Mouse (Mus musculus): ENCODE measurements around the gene Rbfox2.

The Rbfox2 gene

GRCm38 (mm10) chr15:77138282-77138681 is 168.5 kb downstream of the Rbfox2 start:
- no peak for DNase-seq

- DNase-seq, result no peak
These were observed 172.3 kb downstream of the Rbfox2 start for GRCm38 (mm10) chr15:77134483-77134882.

DNA sequence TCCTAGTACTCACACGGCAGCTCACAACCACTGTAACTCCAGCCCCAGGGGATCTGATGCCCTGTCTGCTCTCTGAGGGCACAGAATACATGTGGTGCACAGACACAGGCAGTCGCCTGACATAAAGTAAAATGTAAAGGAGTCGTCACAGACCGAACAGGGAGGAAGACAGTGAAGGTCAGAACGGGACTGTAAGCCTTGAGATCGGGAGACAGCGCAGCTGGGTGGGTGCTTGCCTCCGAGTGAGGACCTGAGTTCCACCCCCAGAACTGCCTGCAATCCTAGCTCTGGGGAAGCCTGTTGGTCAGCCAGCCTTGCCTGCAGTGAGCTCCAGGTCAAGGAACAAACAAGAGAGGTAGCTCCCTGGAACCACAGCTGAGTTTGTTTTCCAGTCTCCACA is 177.7 kb downstream of the Rbfox2 start:
- no peak for DNase-seq

DNA sequence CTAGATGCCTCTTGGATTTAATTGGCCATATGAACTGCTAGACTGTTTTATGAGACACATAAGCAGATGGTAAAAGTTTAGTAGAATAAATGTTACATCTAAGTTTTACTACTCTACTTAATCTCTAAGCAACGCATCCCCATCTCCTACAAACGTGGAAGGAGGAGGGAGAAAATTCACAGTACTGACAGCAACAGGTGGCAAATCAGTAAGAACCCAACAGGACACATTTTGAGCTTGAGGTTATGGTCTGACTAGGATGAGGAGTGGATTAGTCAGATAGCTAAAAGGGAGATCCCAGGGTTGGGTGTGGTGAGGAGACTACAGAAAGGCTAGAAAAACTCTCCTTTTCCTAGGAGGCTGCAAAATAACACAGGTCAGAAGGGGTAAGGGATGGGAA is 179.1 kb downstream of the Rbfox2 start:
- no peak for DNase-seq

DNA sequence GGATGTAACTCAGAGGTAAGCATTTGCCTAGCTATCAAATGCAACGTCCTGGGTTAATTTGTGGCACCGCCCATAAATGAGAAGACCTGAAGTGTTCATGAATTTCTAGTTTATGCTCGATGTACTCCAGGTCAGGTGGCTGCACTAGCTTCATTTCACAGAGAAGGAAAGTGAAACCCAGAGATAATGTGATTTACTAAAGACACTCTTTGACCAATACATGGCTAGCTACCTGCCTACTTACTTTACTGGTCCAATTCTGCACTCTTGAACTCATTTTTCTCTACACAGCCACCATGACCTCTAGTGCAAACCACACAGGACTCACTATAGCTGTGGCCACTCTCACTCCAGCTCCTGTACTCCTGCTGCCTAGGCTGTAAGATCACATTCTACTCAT is 180.1 kb downstream of the Rbfox2 start:
- DNase-seq, result no peak

DNA sequence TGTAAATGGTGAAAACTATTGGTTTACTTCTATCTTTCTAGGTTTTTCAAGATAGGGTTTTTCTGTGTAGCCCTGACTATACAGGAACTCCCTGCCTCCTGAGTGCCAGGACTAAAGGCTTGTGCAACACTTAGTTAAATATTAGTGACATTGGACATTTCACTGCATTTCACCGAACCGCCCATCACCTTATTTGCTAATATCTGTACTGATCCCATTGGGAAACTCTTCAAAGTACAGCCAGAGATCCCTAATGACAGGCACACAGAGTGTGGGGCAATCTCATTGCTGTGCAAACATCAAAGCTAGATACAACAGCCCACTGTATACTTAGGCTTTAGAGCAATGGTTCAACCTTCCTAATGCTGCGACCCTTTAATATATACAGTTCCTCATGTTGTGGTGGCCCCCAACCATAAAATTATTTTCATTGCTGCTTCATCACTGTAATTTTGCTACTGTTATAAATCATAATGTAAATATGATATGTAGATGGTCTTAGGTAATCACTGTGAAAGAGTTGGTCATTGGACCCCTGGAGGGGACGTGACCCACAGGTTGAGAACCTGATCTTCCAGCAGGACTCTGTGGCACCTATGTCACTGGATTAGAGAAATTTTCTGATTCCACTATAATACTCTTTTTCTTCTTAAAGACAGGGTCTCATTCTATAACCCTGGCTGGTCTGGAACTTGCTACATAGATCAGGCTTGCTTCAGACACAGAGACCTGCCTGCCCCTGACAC is 182.3 kb downstream of the Rbfox2 start:
- DNase-seq, result no peak

DNA sequence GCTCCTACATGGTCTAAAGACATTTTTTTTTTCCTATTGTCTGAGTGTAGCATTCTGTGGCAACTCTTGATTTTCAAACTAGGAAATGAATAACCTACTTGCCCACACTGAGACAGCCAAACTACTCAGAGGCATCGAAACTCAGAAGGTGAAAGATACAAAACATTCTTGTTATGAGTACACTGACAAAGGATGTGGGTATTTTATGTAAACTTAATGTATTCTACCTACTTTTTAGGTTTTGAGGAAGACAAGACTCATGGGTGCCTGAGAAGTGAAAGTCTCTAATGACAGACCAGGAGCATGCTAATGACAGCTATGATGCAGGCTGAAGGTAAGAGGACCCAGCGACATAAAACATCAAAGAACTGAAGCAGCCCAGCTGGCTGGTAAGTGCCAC is 184.0 kb downstream of the Rbfox2 start:
- no peak for DNase-seq

DNA sequence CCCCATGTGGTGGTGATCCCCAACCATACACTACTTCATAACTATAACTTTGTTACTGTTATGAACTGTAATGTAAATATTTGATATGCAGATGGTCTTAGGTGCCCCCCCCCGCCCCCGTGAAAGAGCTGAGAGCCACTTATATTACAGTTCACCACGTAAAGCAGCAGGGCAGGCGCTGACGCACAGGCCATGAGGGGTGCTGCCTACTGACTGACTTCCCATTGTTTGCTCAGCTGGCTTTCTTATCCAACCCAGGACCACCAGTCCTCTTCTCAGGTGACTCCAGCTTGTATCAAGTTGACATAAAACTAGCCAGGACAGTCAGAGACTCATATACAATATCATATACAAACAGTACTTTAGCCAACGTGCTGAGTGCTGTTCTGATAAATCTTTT is 184.6 kb downstream of the Rbfox2 start:
- no peak for DNase-seq

- DNase-seq, result no peak
These were observed 187.1 kb downstream of the Rbfox2 start for GRCm38 (mm10) chr15:77119666-77120065.

- no peak for DNase-seq
These were observed 189.6 kb downstream of the Rbfox2 start for GRCm38 (mm10) chr15:77117209-77117608.

DNA sequence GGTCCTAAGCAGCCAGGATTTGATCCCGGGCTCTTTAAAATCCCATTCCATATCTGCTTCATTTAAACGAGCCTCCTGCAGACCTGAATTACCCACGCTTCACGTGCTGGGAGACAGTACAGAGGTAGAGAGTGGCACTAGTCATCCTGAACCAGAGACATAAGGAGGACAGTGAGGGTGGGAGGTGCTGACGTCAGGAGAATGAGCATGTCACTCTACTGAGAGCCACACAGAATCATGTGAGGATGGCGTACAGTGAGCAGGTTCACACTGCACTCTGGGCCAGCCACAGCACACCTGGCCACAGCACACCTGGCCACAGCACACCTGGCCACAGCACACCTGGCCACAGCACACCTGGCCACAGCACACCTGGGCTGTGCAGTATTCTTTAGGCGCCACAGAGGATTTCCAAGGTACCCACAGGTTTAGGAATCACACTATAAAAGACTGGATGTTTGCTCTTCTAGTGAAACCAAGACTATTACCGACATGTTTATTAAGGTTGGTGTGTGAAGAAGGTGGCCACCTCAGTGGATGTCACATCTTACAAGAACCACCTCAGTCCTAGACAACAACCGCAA is 190.6 kb downstream of the Rbfox2 start:
- DNase-seq, result no peak

GRCm38 (mm10) chr15:77115456-77115855 is 191.3 kb downstream of the Rbfox2 start:
- DNase-seq, result no peak

DNA sequence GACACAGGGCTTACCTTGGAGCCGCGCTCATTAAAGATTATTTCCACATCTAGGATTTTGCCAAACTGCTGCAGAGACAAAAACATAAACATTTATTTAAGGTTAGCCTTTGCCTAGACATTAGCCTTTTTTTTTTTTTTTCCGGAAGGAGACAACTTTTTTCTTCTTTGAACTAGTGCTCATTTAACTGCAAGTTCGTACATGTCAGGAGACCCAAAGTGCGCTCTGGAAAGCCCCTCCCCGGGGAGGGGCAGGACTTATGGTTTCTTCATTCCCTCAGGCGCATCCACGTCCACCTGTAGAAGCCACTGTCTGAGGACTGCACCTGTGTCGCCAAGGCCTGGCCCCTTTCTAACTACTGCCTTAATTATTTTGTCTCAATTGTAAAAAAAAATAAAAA is 193.2 kb downstream of the Rbfox2 start:
- no peak for DNase-seq

- no peak for DNase-seq
These were observed 194.4 kb downstream of the Rbfox2 start for GRCm38 (mm10) chr15:77112378-77112777.

DNA sequence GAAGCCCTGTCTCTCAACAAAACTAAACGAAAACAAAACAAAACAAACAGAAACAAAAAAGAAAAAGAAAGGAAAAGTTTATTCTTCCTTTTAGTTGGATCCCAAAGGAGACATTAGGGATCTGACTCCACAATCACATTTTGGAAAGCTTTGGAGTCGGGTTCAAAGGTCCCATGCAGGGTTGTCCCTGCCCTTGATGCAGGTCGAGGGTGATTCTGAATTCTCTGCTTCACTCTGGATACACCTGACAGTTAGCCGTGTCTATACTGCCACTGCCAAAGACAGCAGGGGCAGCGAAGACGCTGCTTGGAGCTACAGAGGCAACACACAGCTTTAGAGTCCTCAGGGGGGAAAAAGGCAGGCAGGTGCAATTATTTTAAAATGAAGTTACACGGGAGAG is 194.9 kb downstream of the Rbfox2 start:
- no peak for DNase-seq

GRCm38 (mm10) chr15:77110452-77110851 is 196.4 kb downstream of the Rbfox2 start:
- DNase-seq, result no peak

- DNase-seq, result no peak
These were observed 199.5 kb downstream of the Rbfox2 start for GRCm38 (mm10) chr15:77107169-77107908.

DNA sequence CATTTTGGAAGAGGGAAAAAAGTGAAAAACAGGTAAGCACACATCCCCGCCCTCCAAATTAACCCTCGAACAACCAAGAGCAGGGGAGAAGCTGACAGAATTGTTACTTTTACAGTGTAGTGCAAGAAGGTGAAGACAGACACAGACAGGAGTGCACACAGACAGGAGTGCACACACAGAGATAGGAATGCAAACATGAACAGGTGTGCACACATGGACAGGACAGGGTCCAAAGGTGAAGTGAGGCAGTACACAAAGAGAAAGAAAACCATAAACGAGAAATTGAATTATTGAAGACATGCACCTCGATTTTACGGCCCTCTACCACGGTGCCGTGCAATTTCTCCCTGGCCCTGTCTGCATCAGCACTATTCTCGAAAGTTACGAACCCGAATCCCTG is 201.5 kb downstream of the Rbfox2 start:
- DNase-seq, result no peak

- DNase-seq, result no peak
These were observed 202.2 kb downstream of the Rbfox2 start for GRCm38 (mm10) chr15:77104349-77105158.

DNA sequence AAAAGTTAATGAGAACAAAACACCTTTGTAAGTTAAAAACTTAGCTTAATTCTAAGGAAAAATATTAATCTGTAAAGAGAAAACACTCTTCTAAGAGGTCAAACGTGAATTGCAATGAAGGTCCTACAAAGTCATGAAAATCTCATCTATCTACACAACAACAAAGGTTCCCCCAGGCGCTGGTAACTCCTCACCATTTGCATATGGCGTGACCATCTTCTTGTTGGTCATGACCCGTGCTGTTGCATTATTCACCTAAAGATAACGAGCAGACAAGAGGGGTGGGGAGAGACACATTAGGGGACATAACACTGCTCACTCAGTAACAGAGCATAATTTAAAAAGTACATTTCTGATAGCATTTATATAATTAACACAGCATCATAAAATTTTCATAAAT is 204.1 kb downstream of the Rbfox2 start:
- DNase-seq, result no peak

GRCm38 (mm10) chr15:77099756-77100155 is 207.0 kb downstream of the Rbfox2 start:
- DNase-seq, result no peak

DNA sequence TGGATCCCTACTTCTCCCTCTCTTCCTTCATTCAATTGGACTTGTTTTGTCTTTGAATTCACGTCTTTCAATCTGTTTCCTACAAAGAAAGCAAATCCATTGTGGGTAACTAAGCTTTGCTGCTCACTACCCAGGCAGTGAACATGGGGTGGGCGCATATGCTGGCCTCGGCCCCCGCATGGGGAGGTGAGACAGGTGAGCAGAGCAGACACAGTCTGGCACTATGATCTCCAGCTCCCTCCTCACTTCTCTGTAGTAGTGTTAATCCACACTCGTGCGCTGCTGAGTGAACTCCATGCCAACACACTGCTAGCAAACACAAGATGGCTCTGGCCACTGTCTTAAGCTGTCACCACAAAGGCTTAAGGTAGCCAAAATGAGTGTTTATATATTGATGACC is 209.4 kb downstream of the Rbfox2 start:
- DNase-seq, result no peak

- DNase-seq, result no peak
These were observed 211.6 kb downstream of the Rbfox2 start for GRCm38 (mm10) chr15:77095216-77095615.
